Mouse (Mus musculus): ENCODE results near the gene Slc35f6. TPM values are rescaled to one million over a fixed set of nuclear protein-coding genes. Genes with fewer than 3 reads are reported as not detected.
A peak's percentile ranks its signal among the peaks of the same experiment; 100 is the strongest.

Slc35f6 gene
- polyA plus RNA-seq, 1 experiment, result 97.2 TPM

DNA sequence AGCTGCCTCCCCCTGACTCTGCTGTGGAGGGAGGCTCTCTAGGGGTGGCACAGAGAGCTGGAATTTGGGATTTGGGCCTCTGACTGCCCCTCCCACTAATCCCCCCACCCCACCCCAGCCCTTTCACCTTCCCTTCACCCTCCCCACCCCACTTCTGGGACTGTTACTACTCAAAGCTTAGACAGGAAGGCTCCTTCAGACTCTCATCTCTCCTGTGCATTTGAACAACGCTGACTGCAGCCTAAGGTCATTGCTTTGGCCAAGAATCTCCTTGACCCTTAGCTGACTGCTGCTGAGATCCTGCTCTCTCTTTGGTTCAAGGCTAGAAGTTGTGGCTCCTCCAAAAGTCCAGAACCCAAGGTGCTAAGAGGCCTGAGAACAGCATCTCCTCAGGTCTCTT, 36.6 kb upstream of the Slc35f6 start:
- DNase-seq, result no peak
- H3K4me1 ChIP-seq (ENCODE audit: control insufficient read depth, insufficient read depth, low read length), result peaks cover 4% of the 10 kb centered on the region; the same call in 1 of the 2 replicates
- WGBS, result 39% methylated on average over 1 of the region's 1 CpGs
- no peak overlapping the region for H3K4me3 ChIP-seq (replicated peaks; ENCODE audit: extremely low read depth, low read depth, low read length)
- TF ChIP-seq POLR2A (IDR thresholded peaks at IDR 0.05; ENCODE audit: borderline replicate concordance, extremely low read depth, low read depth, low read length) (no peak), CTCF (IDR thresholded peaks at IDR 0.05; ENCODE audit: insufficient read depth, low read length) (no peak)

DNA sequence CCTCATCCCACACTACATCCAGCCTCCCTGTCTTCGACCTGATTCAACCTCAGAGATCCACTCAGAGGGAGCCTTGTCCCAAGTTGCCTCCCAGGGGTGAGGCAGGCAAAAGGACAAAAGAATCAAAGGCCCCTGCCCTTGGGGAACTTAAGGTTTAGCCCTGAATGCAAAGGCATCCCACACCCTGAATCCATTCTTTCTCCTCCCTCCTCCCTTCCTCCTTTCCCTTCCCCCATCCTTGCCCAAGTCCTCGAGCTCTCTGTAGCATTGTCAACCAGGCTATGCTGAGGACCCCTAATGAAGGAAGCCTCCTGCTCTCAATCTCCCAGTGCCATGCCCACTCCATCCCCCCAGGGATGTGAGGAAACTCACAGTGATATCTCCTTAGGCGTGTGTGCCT, 36.0 kb upstream of the Slc35f6 start:
- WGBS, result 31% methylated on average over 3 of the region's 3 CpGs
- DNase-seq, result no peak
- H3K4me3 ChIP-seq (replicated peaks; ENCODE audit: extremely low read depth, low read depth, low read length), result no peak overlapping the region
- TF ChIP-seq POLR2A (IDR thresholded peaks at IDR 0.05; ENCODE audit: borderline replicate concordance, extremely low read depth, low read depth, low read length), result no peak
- TF ChIP-seq CTCF (IDR thresholded peaks at IDR 0.05; ENCODE audit: insufficient read depth, low read length), result no peak
- H3K4me1 ChIP-seq (ENCODE audit: control insufficient read depth, insufficient read depth, low read length), result peaks cover 4% of the 10 kb centered on the region; the same call in 1 of the 2 replicates

GRCm38 (mm10) chr5:30612575-30612974, 35.2 kb upstream of the Slc35f6 start:
- H3K4me1 ChIP-seq (ENCODE audit: control insufficient read depth, insufficient read depth, low read length), result peaks cover 4% of the 10 kb centered on the region; the same call in 1 of the 2 replicates
- no peak for TF ChIP-seq POLR2A (IDR thresholded peaks at IDR 0.05; ENCODE audit: borderline replicate concordance, extremely low read depth, low read depth, low read length)
- no peak for TF ChIP-seq CTCF (IDR thresholded peaks at IDR 0.05; ENCODE audit: insufficient read depth, low read length)
- DNase-seq, result no peak
- 86% methylated on average over 4 of the region's 4 CpGs for WGBS
- no peak overlapping the region for H3K4me3 ChIP-seq (replicated peaks; ENCODE audit: extremely low read depth, low read depth, low read length)

DNA sequence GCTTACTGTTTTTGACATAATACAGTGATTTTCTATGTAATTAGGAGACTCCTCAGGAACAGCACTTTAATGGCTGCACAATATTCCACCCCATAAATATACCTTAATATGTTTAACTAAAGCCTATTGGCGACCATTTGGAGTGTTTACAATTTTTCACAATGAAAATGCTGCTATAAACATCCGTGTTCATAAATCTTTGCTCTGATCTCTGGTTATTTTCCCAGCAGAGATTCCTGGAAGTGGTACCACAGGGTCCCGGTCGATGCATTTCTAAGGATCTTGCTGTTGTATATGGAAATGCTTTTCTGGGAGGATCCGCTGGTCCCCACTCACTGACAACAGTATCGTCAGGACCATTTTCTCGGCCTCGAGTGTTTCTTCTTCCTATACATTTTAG, 34.5 kb upstream of the Slc35f6 start:
- no peak for DNase-seq
- WGBS, result 58% methylated on average over 8 of the region's 8 CpGs
- TF ChIP-seq CTCF (IDR thresholded peaks at IDR 0.05; ENCODE audit: insufficient read depth, low read length), result no peak
- no peak for TF ChIP-seq POLR2A (IDR thresholded peaks at IDR 0.05; ENCODE audit: borderline replicate concordance, extremely low read depth, low read depth, low read length)

GRCm38 (mm10) chr5:30614221-30614620, 33.5 kb upstream of the Slc35f6 start:
- DNase-seq, result no peak
- TF ChIP-seq CTCF (IDR thresholded peaks at IDR 0.05; ENCODE audit: insufficient read depth, low read length) (no peak), POLR2A (IDR thresholded peaks at IDR 0.05; ENCODE audit: borderline replicate concordance, extremely low read depth, low read depth, low read length) (no peak)
- Histone ChIP-seq H3K4me1 (ENCODE audit: control insufficient read depth, insufficient read depth, low read length) (peaks cover 8% of the 10 kb centered on the region; the same call in 1 of the 2 replicates), H3K4me3 (replicated peaks; ENCODE audit: extremely low read depth, low read depth, low read length) (no peak overlapping the region)
- 12% methylated on average over 1 of the region's 1 CpGs for WGBS

More for the DNA sequence above, 34.5 kb upstream of the Slc35f6 start:
- Histone ChIP-seq H3K4me3 (replicated peaks; ENCODE audit: extremely low read depth, low read depth, low read length) (no peak overlapping the region), H3K4me1 (ENCODE audit: control insufficient read depth, insufficient read depth, low read length) (peaks cover 8% of the 10 kb centered on the region; the same call in 1 of the 2 replicates)

- no peak for DNase-seq
- no peak for TF ChIP-seq CTCF (IDR thresholded peaks at IDR 0.05; ENCODE audit: insufficient read depth, low read length)
- no peak for TF ChIP-seq POLR2A (IDR thresholded peaks at IDR 0.05; ENCODE audit: borderline replicate concordance, extremely low read depth, low read depth, low read length)
- Histone ChIP-seq H3K4me1 (ENCODE audit: control insufficient read depth, insufficient read depth, low read length) (peaks cover 8% of the 10 kb centered on the region; the same call in 1 of the 2 replicates), H3K4me3 (replicated peaks; ENCODE audit: extremely low read depth, low read depth, low read length) (no peak overlapping the region)
- WGBS, result 23% methylated on average over 6 of the region's 6 CpGs
Measured at GRCm38 (mm10) chr5:30615416-30615815, 32.3 kb upstream of the Slc35f6 start.

- no peak for DNase-seq
- no peak for TF ChIP-seq CTCF (IDR thresholded peaks at IDR 0.05; ENCODE audit: insufficient read depth, low read length)
- TF ChIP-seq POLR2A (IDR thresholded peaks at IDR 0.05; ENCODE audit: borderline replicate concordance, extremely low read depth, low read depth, low read length), result no peak
- no peak overlapping the region for H3K4me3 ChIP-seq (replicated peaks; ENCODE audit: extremely low read depth, low read depth, low read length)
- peaks cover 8% of the 10 kb centered on the region; the same call in 1 of the 2 replicates for H3K4me1 ChIP-seq (ENCODE audit: control insufficient read depth, insufficient read depth, low read length)
- WGBS, result 41% methylated on average over 4 of the region's 4 CpGs
Measured at GRCm38 (mm10) chr5:30615819-30616218, 31.9 kb upstream of the Slc35f6 start.

DNA sequence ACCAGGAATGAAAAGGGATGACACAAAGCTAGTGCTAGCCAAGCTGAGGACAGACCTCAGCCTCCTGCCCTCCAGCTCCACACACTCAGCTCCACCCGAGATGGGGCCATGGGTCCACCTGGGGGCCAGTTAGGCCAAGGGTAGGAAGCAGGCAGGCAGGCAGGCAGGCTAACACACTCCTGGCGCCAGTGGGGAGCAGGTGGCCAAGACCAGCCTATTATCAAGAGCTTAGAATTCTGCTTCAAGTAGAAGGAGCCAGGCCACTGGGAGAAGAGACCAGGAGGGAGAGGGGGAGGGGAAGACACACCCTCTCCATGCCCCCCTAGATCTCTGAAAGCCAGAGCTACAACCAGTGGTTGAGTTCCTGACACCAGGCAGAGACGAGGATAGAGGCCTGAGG, 31.1 kb upstream of the Slc35f6 start:
- peaks cover 8% of the 10 kb centered on the region; the same call in 1 of the 2 replicates for H3K4me1 ChIP-seq (ENCODE audit: control insufficient read depth, insufficient read depth, low read length)
- H3K4me3 ChIP-seq (replicated peaks; ENCODE audit: extremely low read depth, low read depth, low read length), result no peak overlapping the region
- TF ChIP-seq CTCF (IDR thresholded peaks at IDR 0.05; ENCODE audit: insufficient read depth, low read length) (no peak), POLR2A (IDR thresholded peaks at IDR 0.05; ENCODE audit: borderline replicate concordance, extremely low read depth, low read depth, low read length) (no peak)
- 46% methylated on average over 3 of the region's 3 CpGs for WGBS
- DNase-seq, result no peak

GRCm38 (mm10) chr5:30617357-30617756, 30.4 kb upstream of the Slc35f6 start:
- Histone ChIP-seq H3K4me1 (ENCODE audit: control insufficient read depth, insufficient read depth, low read length) (peaks cover 11% of the 10 kb centered on the region), H3K4me3 (replicated peaks; ENCODE audit: extremely low read depth, low read depth, low read length) (no peak overlapping the region)
- TF ChIP-seq POLR2A (IDR thresholded peaks at IDR 0.05; ENCODE audit: borderline replicate concordance, extremely low read depth, low read depth, low read length), result no peak
- no peak for TF ChIP-seq CTCF (IDR thresholded peaks at IDR 0.05; ENCODE audit: insufficient read depth, low read length)
- no peak for DNase-seq
- WGBS, result 13% methylated on average over 3 of the region's 3 CpGs

GRCm38 (mm10) chr5:30617851-30618250, 29.9 kb upstream of the Slc35f6 start:
- DNase-seq, result peak; percentile 22
- TF ChIP-seq POLR2A (IDR thresholded peaks at IDR 0.05; ENCODE audit: borderline replicate concordance, extremely low read depth, low read depth, low read length) (no peak), CTCF (IDR thresholded peaks at IDR 0.05; ENCODE audit: insufficient read depth, low read length) (no peak)
- WGBS, result 23% methylated on average over 11 of the region's 11 CpGs

More at GRCm38 (mm10) chr5:30617851-30618250, 29.9 kb upstream of the Slc35f6 start:
- peaks cover 16% of the 10 kb centered on the region for H3K4me1 ChIP-seq (ENCODE audit: control insufficient read depth, insufficient read depth, low read length)
- H3K4me3 ChIP-seq (replicated peaks; ENCODE audit: extremely low read depth, low read depth, low read length), result no peak overlapping the region
